Mouse (Mus musculus): ENCODE results near the gene Txlng. TPM values are rescaled to one million over a fixed set of nuclear protein-coding genes. Genes with fewer than 3 reads are reported as not detected.
"Not testable (repeated sequence)": the region's sequence is repeated elsewhere in the genome, so short reads cannot be mapped to it uniquely, and the experiment has no call there.

Gene Txlng
- 54.9 and 63.1 TPM in 2 replicates for total RNA-seq (2017)

- peak; percentile 96 for ATAC-seq (replicated peaks; ENCODE audit: low read depth, poor library complexity, severe bottlenecking)
Measured at GRCm38 (mm10) chrX:162829203-162829708, at the start of gene Txlng. TSS of gene Txlng (minus strand) at chrX:162829454.

DNA sequence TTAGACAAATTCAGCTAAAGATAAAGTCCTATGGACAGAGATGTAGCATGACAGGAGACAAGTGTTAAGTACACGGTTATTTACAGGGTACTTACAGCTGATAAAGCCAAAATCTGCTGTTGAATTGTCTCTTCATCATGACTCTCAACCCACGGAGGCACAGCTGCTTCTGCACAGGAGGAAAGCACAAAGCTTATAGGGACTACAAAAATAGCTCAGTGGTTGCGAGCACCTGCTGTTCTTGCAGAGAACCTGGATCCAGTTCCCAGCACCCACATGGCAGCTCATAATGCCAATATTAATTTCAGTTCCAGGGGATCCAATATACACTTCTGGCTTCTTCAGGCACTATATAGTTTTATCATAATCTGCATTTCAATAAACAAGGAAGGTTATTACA, 49.0 kb upstream of the Txlng start:
- ATAC-seq (replicated peaks; ENCODE audit: low read depth, poor library complexity, severe bottlenecking), result no peak

GRCm38 (mm10) chrX:162873761-162874160, 44.5 kb upstream of the Txlng start:
- ATAC-seq (replicated peaks; ENCODE audit: low read depth, poor library complexity, severe bottlenecking), result no peak

GRCm38 (mm10) chrX:162871734-162872517, 42.7 kb upstream of the Txlng start:
- ATAC-seq (replicated peaks; ENCODE audit: low read depth, poor library complexity, severe bottlenecking), result peak; percentile 68; the same call in 1 of the 2 replicates

GRCm38 (mm10) chrX:162868294-162868965, 39.2 kb upstream of the Txlng start:
- 0 out of 2 replicates have a peak, but pooled peaks have one; percentile 56 for ATAC-seq (replicated peaks; ENCODE audit: low read depth, poor library complexity, severe bottlenecking)

GRCm38 (mm10) chrX:162848682-162849081, 19.4 kb upstream of the Txlng start:
- ATAC-seq (replicated peaks; ENCODE audit: low read depth, poor library complexity, severe bottlenecking), result 0 out of 2 replicates have a peak, but pooled peaks have one; percentile 36

DNA sequence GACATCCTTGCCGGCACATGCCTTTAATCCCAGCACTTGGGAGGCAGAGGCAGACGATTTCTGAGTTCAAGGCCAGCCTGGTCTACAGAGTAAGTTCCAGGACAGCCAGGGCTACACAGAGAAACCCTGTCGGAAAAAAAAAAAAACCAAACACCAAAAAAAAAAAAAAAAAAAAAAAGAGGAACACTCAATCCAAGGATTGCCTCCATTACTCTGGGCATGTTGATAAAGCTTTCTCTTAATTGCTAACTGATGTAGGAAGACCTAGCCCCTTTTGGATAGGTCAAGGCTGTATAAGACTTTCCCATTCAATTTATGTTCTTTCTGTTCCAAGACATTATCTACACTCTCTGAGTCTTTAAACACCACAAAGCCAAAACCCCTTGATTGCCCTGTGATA, 16.3 kb upstream of the Txlng start:
- no peak for ATAC-seq (replicated peaks; ENCODE audit: low read depth, poor library complexity, severe bottlenecking)

DNA sequence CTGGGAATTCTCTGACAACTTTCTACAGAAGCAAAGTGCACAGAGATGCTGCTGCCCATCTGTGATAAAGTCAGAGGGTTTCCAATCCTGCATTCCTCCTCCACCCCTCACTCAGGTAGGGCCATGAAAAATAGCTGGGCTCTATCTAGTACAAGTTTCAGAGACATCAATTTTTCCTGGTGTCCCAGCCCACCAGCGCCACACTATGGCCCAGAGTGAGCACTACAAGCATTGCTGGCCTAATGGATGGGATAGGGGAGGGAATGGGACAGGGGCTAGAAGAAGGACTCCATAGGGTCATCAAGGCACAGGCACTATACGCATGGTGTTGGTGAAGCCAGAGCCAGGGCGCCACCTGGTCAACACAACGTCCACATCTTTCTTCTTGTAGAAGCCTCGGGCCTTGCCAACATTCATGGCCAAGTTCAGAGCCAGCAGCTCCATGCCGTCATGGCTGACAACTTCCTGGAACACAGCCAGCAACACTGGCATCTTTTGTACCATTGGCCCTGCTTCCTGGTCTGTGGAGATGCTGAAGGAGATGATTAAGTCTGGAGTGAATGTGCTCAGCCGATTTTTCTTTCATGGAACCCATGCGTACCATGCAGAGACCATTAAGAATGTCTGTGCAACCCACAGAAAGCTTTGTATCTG, 15.3 kb upstream of the Txlng start:
- no peak for ATAC-seq (replicated peaks; ENCODE audit: low read depth, poor library complexity, severe bottlenecking)

DNA sequence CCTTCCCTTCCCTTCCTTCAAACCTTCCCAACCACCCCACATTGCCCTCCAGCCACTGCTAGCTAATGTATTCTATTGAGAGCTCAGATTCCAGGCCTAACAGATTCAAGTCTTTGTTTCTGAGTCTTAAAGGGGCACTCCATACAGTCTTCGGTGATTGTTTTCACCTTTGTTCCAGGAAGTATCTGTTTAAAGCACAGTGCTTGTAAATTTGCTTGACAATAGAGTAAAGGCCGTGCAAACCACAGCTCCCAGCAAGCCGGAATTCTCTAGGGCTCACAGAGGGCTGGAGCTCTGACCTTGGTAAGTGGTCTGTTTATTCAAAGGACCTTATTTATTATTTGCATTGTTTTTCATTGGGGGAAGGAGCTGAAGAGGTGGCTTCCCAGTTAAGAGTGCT, 2.8 kb upstream of the Txlng start:
- no peak for ATAC-seq (replicated peaks; ENCODE audit: low read depth, poor library complexity, severe bottlenecking)

DNA sequence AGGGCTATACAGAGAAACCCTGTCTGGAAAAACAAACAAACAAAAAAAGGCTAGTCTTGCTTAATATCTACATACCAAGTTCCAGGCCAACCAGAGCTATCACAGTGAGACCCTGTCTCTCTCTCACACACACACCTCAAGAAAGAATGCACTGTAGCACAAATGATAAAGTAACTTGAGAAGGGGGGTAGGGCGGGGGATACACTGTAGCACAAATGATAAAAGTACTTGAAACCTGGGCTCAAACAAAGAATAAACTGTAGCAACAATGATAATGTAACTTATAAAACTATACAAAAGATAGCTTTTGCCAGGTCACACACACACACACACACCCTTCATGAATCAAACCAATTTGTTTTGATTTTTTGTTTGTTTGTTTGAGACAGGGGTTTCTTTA, 2.3 kb upstream of the Txlng start:
- no peak for ATAC-seq (replicated peaks; ENCODE audit: low read depth, poor library complexity, severe bottlenecking)

- ATAC-seq (replicated peaks; ENCODE audit: low read depth, poor library complexity, severe bottlenecking), result no peak
Measured at GRCm38 (mm10) chrX:162831036-162831435, 1.8 kb upstream of the Txlng start.

DNA sequence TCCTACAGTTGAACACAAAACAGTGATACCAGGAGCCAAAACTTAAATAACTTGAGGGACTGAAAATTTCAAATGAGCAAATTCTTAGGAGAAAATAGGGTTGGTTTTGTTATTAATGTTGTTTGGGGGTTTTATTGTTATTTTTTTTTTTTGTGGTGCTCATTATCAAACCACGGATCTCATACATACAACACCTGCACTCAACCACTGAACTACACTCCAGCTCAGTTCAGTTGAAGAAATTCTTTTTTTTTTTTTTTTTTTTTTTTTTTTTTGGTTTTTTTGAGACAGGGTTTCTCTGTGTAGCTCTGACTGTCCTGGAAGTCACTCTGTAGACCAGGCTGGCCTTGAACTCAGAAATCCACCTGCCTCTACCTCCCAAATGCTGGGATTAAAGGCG, 1.1 kb upstream of the Txlng start:
- ATAC-seq (replicated peaks; ENCODE audit: low read depth, poor library complexity, severe bottlenecking), result not testable (repeated sequence)

- ATAC-seq (replicated peaks; ENCODE audit: low read depth, poor library complexity, severe bottlenecking), result no peak
Measured at GRCm38 (mm10) chrX:162829741-162830140, 487 bp upstream of the Txlng start.

DNA sequence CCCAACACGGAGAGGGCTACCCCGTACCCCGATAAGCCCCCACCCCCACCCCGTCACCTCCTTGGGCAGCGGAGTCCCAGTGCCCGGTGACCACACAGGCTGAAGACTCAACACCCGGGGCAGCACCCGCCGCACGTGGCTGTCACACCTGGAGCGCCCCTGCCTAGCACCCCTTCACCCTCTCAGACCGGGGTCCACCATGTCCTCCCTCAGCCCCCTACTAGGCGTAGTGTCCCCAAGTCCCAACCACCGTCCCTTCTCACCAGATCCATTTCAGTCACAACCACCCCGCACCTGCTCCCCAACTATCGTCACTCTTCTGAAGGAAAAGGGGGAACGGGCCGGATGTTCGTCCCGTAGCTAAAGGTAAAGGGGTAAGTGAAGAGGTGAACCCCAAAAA, 471 bp downstream of the Txlng start:
- no peak for ATAC-seq (replicated peaks; ENCODE audit: low read depth, poor library complexity, severe bottlenecking)

- ATAC-seq (replicated peaks; ENCODE audit: low read depth, poor library complexity, severe bottlenecking), result no peak
Measured at GRCm38 (mm10) chrX:162828016-162828415, 1.2 kb downstream of the Txlng start.

DNA sequence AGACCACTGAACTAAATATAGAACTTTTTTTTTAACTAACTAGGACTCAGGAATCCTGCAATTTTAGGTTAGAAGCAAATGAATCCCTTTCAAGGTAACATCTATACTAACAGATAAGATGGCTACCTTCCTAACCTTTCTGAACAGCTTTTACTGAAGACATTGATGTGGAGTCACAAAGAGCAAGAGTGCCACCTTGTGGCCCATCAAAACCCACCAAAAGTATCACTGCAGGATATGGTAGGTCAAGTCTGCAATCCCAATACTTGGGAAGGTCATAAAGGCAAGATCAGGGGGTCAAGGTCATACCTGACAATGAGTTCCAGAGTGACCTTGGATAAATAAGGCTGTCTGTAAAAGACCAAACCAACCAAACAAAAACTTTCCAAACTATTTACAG, 28.9 kb downstream of the Txlng start:
- ATAC-seq (replicated peaks; ENCODE audit: low read depth, poor library complexity, severe bottlenecking), result peak; percentile 79

GRCm38 (mm10) chrX:162791392-162791791, 37.9 kb downstream of the Txlng start:
- ATAC-seq (replicated peaks; ENCODE audit: low read depth, poor library complexity, severe bottlenecking), result not testable (repeated sequence)

DNA sequence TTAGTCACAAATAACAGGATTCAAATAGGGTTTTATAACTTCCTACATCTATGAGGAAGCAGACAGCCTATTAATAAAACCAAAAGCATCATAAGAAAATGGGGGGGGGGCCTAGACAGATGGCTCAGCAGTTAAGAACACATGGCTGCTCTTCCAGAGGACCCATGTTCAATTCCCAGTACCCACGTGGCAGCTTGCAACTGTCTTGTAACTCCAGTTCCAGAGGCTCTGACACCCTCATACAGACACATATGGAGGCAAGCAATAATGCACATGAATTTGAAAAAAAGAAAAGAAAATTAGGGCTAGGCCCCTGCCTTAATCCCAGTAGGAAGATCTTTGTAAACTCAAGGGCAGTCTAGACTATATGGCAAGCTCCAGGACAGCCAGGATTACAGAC, 40.9 kb downstream of the Txlng start:
- ATAC-seq (replicated peaks; ENCODE audit: low read depth, poor library complexity, severe bottlenecking), result no peak

GRCm38 (mm10) chrX:162770726-162771125, 58.5 kb downstream of the Txlng start:
- no peak for ATAC-seq (replicated peaks; ENCODE audit: low read depth, poor library complexity, severe bottlenecking)

- ATAC-seq (replicated peaks; ENCODE audit: low read depth, poor library complexity, severe bottlenecking), result no peak
Measured at GRCm38 (mm10) chrX:162761716-162762395, 67.4 kb downstream of the Txlng start.
